Mouse (Mus musculus) heart, postnatal 14 days (tissue): ENCODE data around the gene Zfp967. TPM values are rescaled to one million over a fixed set of nuclear protein-coding genes. Genes with fewer than 3 reads are reported as not detected.
"Not testable (repeated sequence)": the region's sequence is repeated elsewhere in the genome, so short reads cannot be mapped to it uniquely, and the experiment has no call there.

Experiments used
- DNase-seq, 2 experiments: peaks; one replicate each; pipeline ENCODE4 v3.0.0; 2021 to 2022
- intact Hi-C: fragments of 180-260 bp; cut with DNase I; formaldehyde crosslinking; loops from one replicate; pipeline ENCODE4 v1.15.1; 2025
- long read RNA-seq, 2 experiments: library from polyadenylated mRNA; stranded (forward); transcript quantifications; one replicate each; pipeline ENCODE4 v2.0.0; 2021
- total RNA-seq, 2 experiments: library from RNA; stranded (reverse); gene quantifications; 2 replicates each; pipeline ENCODE4 v1.2.3; 2021

Gene Zfp967
- not detected for total RNA-seq
- long read RNA-seq, experiment 1, partial matches to known transcripts, result 0 of 1 reads
- long read RNA-seq, experiment 1, other reads (novel, unspliced or antisense), result 1 of 1 reads
- long read RNA-seq, experiment 2, result 0 reads

- intact Hi-C loops, DNase-seq: not testable (repeated sequence)
Observed at GRCm38 (mm10) chr2:176520756-176521155, at the start of gene Zfp967. TSS of gene Zfp967 (plus strand) at chr2:176521056.

- intact Hi-C loops, DNase-seq: not testable (repeated sequence)
Observed at GRCm38 (mm10) chr2:176486683-176487082, 34.2 kb upstream of the Zfp967 start, which contains the start of gene Gm14434. TSS of gene Gm14434 (minus strand) at chr2:176486783.

Other genes with a start within 250 kb of the Zfp967 start
- not detected for gene Gm11009, start 201.6 kb upstream of the Zfp967 start, total RNA-seq
- gene Gm14435, start 97.5 kb upstream of the Zfp967 start, total RNA-seq, result 10 to 100 TPM; 18.7 to 19.1 TPM
- gene Gm14434, start 34.3 kb upstream of the Zfp967 start, total RNA-seq, result not detected
- 1 to 10 TPM in 1 of 2 experiments, under 1 TPM in 1; 0.93 to 2.6 TPM for gene Gm14308, start 115.3 kb downstream of the Zfp967 start, total RNA-seq
- gene Zfp973, start 149.5 kb downstream of the Zfp967 start, total RNA-seq, result 10 to 100 TPM; 12.7 to 13.5 TPM
- gene Gm14305, start 187.3 kb downstream of the Zfp967 start, total RNA-seq, result 1 to 10 TPM; 6.7 to 7.2 TPM